Mouse (Mus musculus) gonadal fat pad, adult 2 months (tissue): ENCODE results near the gene Cwf19l2. TPM values are rescaled to one million over a fixed set of nuclear protein-coding genes. Genes with fewer than 3 reads are reported as not detected.
"Not testable (repeated sequence)": the region's sequence is repeated elsewhere in the genome, so short reads cannot be mapped to it uniquely, and the experiment has no call there.

Source experiments
- DNase-seq: peaks from one replicate; pipeline ENCODE4 v3.0.0-alpha.2; 2012; ENCODE audit warnings: low read depth
- polyA plus RNA-seq: library from polyadenylated mRNA; depleted of rRNA; stranded (reverse); fragments of >200 nt; gene quantifications from 2 replicates; pipeline ENCODE4 v1.2.3, GENCODE M21; 2012; rRNA removed

Cwf19l2 gene
- 0.80 and 1.5 TPM in 2 replicates for polyA plus RNA-seq

- DNase-seq: peak; percentile 82
These were observed at the start of gene Cwf19l2 for GRCm38 (mm10) chr9:3403251-3404208. Gene Cwf19l2, plus strand, starts transcription at chr9:3403592.

DNA sequence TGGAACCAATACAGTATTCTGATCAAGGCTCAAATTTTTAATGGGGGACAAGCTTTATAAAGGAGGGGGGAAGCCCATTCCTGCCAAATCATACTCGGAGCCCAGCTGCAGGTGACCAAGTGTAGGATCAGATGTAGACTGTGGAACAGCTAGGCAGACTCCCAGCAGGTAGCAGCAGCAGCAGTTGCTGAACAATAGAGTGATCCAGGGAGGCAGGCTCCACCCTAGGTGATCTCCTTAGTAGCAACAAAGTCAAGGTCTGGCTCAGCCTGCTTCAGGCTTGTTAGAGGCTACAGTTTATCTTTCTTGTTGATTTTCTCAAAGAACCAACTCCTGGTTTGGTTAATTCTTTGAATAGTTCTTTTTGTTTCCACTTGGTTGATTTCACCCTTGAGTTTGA is 27.1 kb upstream of the Cwf19l2 start:
- DNase-seq: not testable (repeated sequence)

- DNase-seq: peak; percentile 26
These were observed 980 bp downstream of the Cwf19l2 start for GRCm38 (mm10) chr9:3404372-3404771.

- not testable (repeated sequence) for DNase-seq
These were observed 36.3 kb downstream of the Cwf19l2 start for GRCm38 (mm10) chr9:3439555-3440300.

DNA sequence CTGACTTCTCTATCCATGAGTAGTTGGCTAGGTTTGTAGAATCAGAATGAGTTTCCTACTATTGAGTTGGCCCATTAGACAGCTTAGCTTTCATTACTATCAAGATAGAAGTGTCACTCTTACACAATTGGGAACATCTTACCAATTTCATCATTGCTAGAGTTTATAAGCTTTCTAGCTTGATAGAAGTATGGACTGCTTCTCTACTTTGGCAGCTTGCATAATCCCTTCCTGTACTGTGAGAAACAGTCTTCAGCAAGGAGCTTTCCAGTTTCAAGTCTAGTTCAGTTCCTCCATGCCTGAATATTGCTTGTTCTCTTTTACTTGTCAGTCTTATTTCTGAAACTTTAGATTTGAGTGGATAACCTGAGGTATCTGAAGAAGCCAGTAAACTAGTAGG is 68.5 kb downstream of the Cwf19l2 start:
- DNase-seq: no peak

DNA sequence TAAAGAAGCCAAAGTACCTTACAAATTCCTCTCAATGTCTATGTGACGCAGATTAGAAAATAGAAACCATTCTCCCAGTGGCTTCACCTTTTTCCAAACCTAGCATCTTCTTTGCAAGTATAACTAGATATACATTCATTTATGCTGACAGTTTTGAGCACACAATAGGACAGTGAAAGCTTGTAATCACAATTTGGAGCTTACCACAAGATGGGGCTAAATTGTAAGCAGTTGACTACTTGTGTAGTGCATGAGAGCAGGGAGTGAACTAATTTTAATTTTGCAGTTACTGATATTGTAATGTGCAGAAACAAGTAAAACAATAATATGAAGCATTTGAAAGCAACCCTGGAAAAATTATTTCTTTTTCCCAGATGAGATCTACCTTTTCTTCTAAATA is 115.3 kb downstream of the Cwf19l2 start:
- DNase-seq: no peak

GRCm38 (mm10) chr9:3519178-3519577 is 115.8 kb downstream of the Cwf19l2 start:
- no peak for DNase-seq

DNA sequence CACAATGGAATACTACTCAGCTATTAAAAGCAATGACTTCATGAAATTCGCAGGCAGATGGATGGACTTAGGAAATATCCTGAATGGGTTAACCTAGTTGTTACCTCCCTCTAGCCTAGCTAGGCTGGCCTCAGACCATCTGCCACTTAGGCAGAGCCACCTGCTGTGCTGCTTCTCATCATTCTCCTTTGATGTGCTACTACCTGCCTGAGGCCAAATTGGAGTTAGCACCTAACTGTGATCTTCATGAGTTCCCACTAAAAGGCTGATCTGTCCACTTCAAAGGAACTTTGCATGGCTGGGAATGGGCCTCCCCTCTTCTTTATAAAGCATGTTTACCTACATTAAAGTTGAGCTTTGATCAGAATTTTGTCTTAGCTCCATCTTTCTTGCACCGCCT is 117.6 kb downstream of the Cwf19l2 start:
- DNase-seq: no peak

Other genes starting within 250 kb of the Cwf19l2 start
- gene Alkbh8, start 68.5 kb upstream of the Cwf19l2 start, polyA plus RNA-seq: 2.3 and 2.9 TPM in 2 replicates
- gene Gucy1a2, start 129.2 kb downstream of the Cwf19l2 start, polyA plus RNA-seq: 0.66 and 0.79 TPM in 2 replicates